Mouse (Mus musculus): ENCODE data around the gene Maml3. TPM values are rescaled to one million over a fixed set of nuclear protein-coding genes. Genes with fewer than 3 reads are reported as not detected.

Maml3 gene
- polyA plus RNA-seq, 1 experiment from 2014 or later: 2.6 TPM

GRCm38 (mm10) chr3:51773587-51773986 is 331.3 kb downstream of the Maml3 start:
- Histone ChIP-seq H3K4me1 (ENCODE audit: control insufficient read depth, insufficient read depth, low read length) (peaks cover 6% of the 10 kb centered on the region), H3K9me3 (replicated peaks; ENCODE audit: control insufficient read depth, low read length) (no peaks in the 10 kb centered on the region; the same call in 1 of the 2 replicates), H3K27ac (ENCODE audit: low read depth, low read length) (no peak overlapping the region), H3K36me3 (ENCODE audit: control insufficient read depth, insufficient read depth, low read length) (no peaks in the 10 kb centered on the region), H3K9ac (ENCODE audit: low read depth, low read length) (no peak overlapping the region), H3K4me3 (ENCODE audit: low read depth, low read length) (no peak overlapping the region), H3K27me3 (ENCODE audit: control insufficient read depth, insufficient read depth, low read length) (no peaks in the 10 kb centered on the region), H3K4me2 (no peak overlapping the region)
- no peak for ATAC-seq (replicated peaks; ENCODE audit: insufficient number of reproducible peaks, low FRiP score, low TSS enrichment)
- WGBS (ENCODE audit: insufficient replicate concordance): 81% methylated on average over 5 of the region's 5 CpGs

DNA sequence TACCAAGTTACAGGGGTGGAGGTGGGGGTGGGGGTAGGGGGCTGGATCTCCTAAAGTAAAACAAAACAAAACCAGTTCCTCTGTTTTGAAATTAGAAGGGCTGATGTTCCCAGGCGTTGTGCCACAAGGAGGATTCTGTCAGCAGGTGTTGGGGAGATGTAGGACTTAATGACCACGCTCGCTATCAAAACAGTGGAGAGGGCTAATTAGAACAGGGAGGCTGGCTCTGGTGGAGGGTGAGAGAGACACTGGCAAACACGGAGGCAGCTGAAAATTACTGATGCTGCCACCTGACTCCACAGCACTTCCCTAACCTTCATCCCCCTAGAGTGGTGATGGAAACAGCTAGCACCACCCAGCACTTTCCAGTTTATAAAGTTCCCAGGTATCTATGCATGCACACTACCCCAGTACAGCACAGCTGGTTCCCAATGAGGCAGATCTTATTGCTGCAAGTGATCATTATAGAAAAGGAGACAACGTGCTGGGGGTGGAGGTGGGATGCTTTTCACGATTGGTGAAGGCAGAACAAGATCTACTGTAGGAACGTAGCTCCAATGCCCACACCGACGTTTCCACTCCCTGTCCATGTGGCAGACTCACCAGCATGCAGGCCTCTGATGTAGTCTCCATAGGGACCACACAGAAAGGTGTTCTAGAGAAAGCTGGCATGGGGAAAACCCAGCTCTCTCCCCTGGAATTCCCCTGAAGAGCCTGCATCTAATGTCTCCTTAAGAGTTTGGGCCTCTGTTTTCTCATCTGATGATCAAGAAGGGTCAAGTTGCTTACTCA is 332.8 kb downstream of the Maml3 start:
- no peaks in the 10 kb centered on the region for H3K4me1 ChIP-seq (ENCODE audit: control insufficient read depth, insufficient read depth, low read length)
- H3K27ac ChIP-seq (ENCODE audit: low read depth, low read length): no peak overlapping the region
- ATAC-seq (replicated peaks; ENCODE audit: insufficient number of reproducible peaks, low FRiP score, low TSS enrichment): no peak
- no peak overlapping the region for H3K4me2 ChIP-seq
- H3K27me3 ChIP-seq (ENCODE audit: control insufficient read depth, insufficient read depth, low read length): no peaks in the 10 kb centered on the region
- no peak overlapping the region for H3K9ac ChIP-seq (ENCODE audit: low read depth, low read length)
- H3K4me3 ChIP-seq (ENCODE audit: low read depth, low read length): no peak overlapping the region
- 63% methylated on average over 9 of the region's 9 CpGs for WGBS (ENCODE audit: insufficient replicate concordance)
- no peaks in the 10 kb centered on the region; the same call in 1 of the 2 replicates for H3K9me3 ChIP-seq (replicated peaks; ENCODE audit: control insufficient read depth, low read length)
- H3K36me3 ChIP-seq (ENCODE audit: control insufficient read depth, insufficient read depth, low read length): no peaks in the 10 kb centered on the region

- Histone ChIP-seq H3K36me3 (ENCODE audit: control insufficient read depth, insufficient read depth, low read length) (no peaks in the 10 kb centered on the region), H3K9me3 (replicated peaks; ENCODE audit: control insufficient read depth, low read length) (no peaks in the 10 kb centered on the region; the same call in 1 of the 2 replicates), H3K4me1 (ENCODE audit: control insufficient read depth, insufficient read depth, low read length) (no peaks in the 10 kb centered on the region), H3K4me3 (ENCODE audit: low read depth, low read length) (no peak overlapping the region), H3K27me3 (ENCODE audit: control insufficient read depth, insufficient read depth, low read length) (no peaks in the 10 kb centered on the region), H3K27ac (ENCODE audit: low read depth, low read length) (no peak overlapping the region), H3K4me2 (no peak overlapping the region), H3K9ac (ENCODE audit: low read depth, low read length) (no peak overlapping the region)
- no peak for ATAC-seq (replicated peaks; ENCODE audit: insufficient number of reproducible peaks, low FRiP score, low TSS enrichment)
- WGBS (ENCODE audit: insufficient replicate concordance): 85% methylated on average over 6 of the region's 6 CpGs
Observed at GRCm38 (mm10) chr3:51769196-51769595, 335.7 kb downstream of the Maml3 start.

- Histone ChIP-seq H3K4me3 (ENCODE audit: low read depth, low read length) (no peak overlapping the region), H3K4me2 (no peak overlapping the region), H3K9ac (ENCODE audit: low read depth, low read length) (no peak overlapping the region), H3K27ac (ENCODE audit: low read depth, low read length) (no peak overlapping the region), H3K36me3 (ENCODE audit: control insufficient read depth, insufficient read depth, low read length) (no peaks in the 10 kb centered on the region), H3K4me1 (ENCODE audit: control insufficient read depth, insufficient read depth, low read length) (no peaks in the 10 kb centered on the region), H3K27me3 (ENCODE audit: control insufficient read depth, insufficient read depth, low read length) (no peaks in the 10 kb centered on the region), H3K9me3 (replicated peaks; ENCODE audit: control insufficient read depth, low read length) (no peaks in the 10 kb centered on the region; the same call in 1 of the 2 replicates)
- ATAC-seq (replicated peaks; ENCODE audit: insufficient number of reproducible peaks, low FRiP score, low TSS enrichment): no peak
- WGBS (ENCODE audit: insufficient replicate concordance): 80% methylated on average over 12 of the region's 12 CpGs
Observed at GRCm38 (mm10) chr3:51765220-51765923, 339.5 kb downstream of the Maml3 start.

GRCm38 (mm10) chr3:51764175-51764574 is 340.7 kb downstream of the Maml3 start:
- WGBS (ENCODE audit: insufficient replicate concordance): 67% methylated on average over 3 of the region's 3 CpGs
- H3K9me3 ChIP-seq (replicated peaks; ENCODE audit: control insufficient read depth, low read length): no peaks in the 10 kb centered on the region
- no peak overlapping the region for H3K4me3 ChIP-seq (ENCODE audit: low read depth, low read length)
- no peaks in the 10 kb centered on the region for H3K4me1 ChIP-seq (ENCODE audit: control insufficient read depth, insufficient read depth, low read length)
- H3K27ac ChIP-seq (ENCODE audit: low read depth, low read length): no peak overlapping the region
- ATAC-seq (replicated peaks; ENCODE audit: insufficient number of reproducible peaks, low FRiP score, low TSS enrichment): no peak
- no peaks in the 10 kb centered on the region for H3K36me3 ChIP-seq (ENCODE audit: control insufficient read depth, insufficient read depth, low read length)
- no peak overlapping the region for H3K9ac ChIP-seq (ENCODE audit: low read depth, low read length)
- no peaks in the 10 kb centered on the region for H3K27me3 ChIP-seq (ENCODE audit: control insufficient read depth, insufficient read depth, low read length)
- H3K4me2 ChIP-seq: no peak overlapping the region

DNA sequence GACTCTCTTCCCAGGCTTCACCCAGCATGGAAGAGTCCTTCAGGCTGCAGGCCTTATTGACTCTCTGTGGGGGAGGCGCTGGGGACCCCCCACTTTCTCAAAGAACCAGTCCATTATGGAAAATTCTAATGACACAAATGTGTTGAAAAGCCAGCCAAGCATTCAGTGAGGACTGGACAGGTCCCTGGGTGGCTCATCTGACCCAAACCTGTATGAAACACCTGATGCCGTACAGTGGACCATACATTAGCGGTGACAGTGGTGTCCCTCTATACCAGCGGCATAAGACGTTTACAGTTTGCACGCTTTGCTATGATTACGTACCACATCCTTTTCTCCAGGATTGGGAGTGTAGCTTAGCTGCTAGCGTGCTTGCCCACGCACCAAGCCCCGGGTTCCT is 342.0 kb downstream of the Maml3 start:
- Histone ChIP-seq H3K9ac (ENCODE audit: low read depth, low read length) (no peak overlapping the region), H3K9me3 (replicated peaks; ENCODE audit: control insufficient read depth, low read length) (no peaks in the 10 kb centered on the region), H3K27me3 (ENCODE audit: control insufficient read depth, insufficient read depth, low read length) (no peaks in the 10 kb centered on the region), H3K36me3 (ENCODE audit: control insufficient read depth, insufficient read depth, low read length) (no peaks in the 10 kb centered on the region), H3K27ac (ENCODE audit: low read depth, low read length) (no peak overlapping the region), H3K4me1 (ENCODE audit: control insufficient read depth, insufficient read depth, low read length) (no peaks in the 10 kb centered on the region), H3K4me2 (no peak overlapping the region), H3K4me3 (ENCODE audit: low read depth, low read length) (no peak overlapping the region)
- no peak for ATAC-seq (replicated peaks; ENCODE audit: insufficient number of reproducible peaks, low FRiP score, low TSS enrichment)
- WGBS (ENCODE audit: insufficient replicate concordance): 89% methylated on average over 10 of the region's 10 CpGs

GRCm38 (mm10) chr3:51759534-51759933 is 345.3 kb downstream of the Maml3 start:
- Histone ChIP-seq H3K9me3 (replicated peaks; ENCODE audit: control insufficient read depth, low read length) (no peaks in the 10 kb centered on the region), H3K4me1 (ENCODE audit: control insufficient read depth, insufficient read depth, low read length) (peaks cover 12% of the 10 kb centered on the region), H3K27me3 (ENCODE audit: control insufficient read depth, insufficient read depth, low read length) (no peaks in the 10 kb centered on the region), H3K36me3 (ENCODE audit: control insufficient read depth, insufficient read depth, low read length) (no peaks in the 10 kb centered on the region), H3K9ac (ENCODE audit: low read depth, low read length) (no peak overlapping the region), H3K4me3 (ENCODE audit: low read depth, low read length) (no peak overlapping the region), H3K27ac (ENCODE audit: low read depth, low read length) (no peak overlapping the region), H3K4me2 (no peak overlapping the region)
- 52% methylated on average over 3 of the region's 3 CpGs for WGBS (ENCODE audit: insufficient replicate concordance)
- ATAC-seq (replicated peaks; ENCODE audit: insufficient number of reproducible peaks, low FRiP score, low TSS enrichment): no peak

- peaks cover 12% of the 10 kb centered on the region for H3K4me1 ChIP-seq (ENCODE audit: control insufficient read depth, insufficient read depth, low read length)
- H3K27me3 ChIP-seq (ENCODE audit: control insufficient read depth, insufficient read depth, low read length): no peaks in the 10 kb centered on the region
- H3K9me3 ChIP-seq (replicated peaks; ENCODE audit: control insufficient read depth, low read length): no peaks in the 10 kb centered on the region
- no peak overlapping the region for H3K9ac ChIP-seq (ENCODE audit: low read depth, low read length)
- H3K4me3 ChIP-seq (ENCODE audit: low read depth, low read length): no peak overlapping the region
- H3K36me3 ChIP-seq (ENCODE audit: control insufficient read depth, insufficient read depth, low read length): no peaks in the 10 kb centered on the region
- H3K4me2 ChIP-seq: no peak overlapping the region
- no peak overlapping the region for H3K27ac ChIP-seq (ENCODE audit: low read depth, low read length)
- no peak for ATAC-seq (replicated peaks; ENCODE audit: insufficient number of reproducible peaks, low FRiP score, low TSS enrichment)
- 94% methylated on average over 5 of the region's 5 CpGs for WGBS (ENCODE audit: insufficient replicate concordance)
Observed at GRCm38 (mm10) chr3:51757032-51757431, 347.8 kb downstream of the Maml3 start.
